Mouse (Mus musculus): ENCODE results near the gene Tomm40l. TPM values are rescaled to one million over a fixed set of nuclear protein-coding genes. Genes with fewer than 3 reads are reported as not detected.
"Not testable (repeated sequence)": the region's sequence is repeated elsewhere in the genome, so short reads cannot be mapped to it uniquely, and the experiment has no call there.

Tomm40l gene
- polyA plus RNA-seq, 1 experiment from 2014 or later: 42.6 TPM

- no peak for ATAC-seq (ENCODE audit: low read depth)
- Histone ChIP-seq H3K9me3 (no peaks in the 10 kb centered on the region), H3K4me1 (replicated peaks) (peaks cover 70% of the 10 kb centered on the region), H3K4me2 (peak overlapping the region; percentile 64), H3K27me3 (no peaks in the 10 kb centered on the region), H3K27ac (replicated peaks) (peak overlapping the region; percentile 81), H3K9ac (0 out of 2 replicates have a peak overlapping the region, but pooled peaks have one; percentile 55), H3K4me3 (peak overlapping the region; percentile 59), H3K36me3 (peaks cover 24% of the 10 kb centered on the region)
- 31% methylated on average over 4 of the region's 4 CpGs for WGBS
Measured at GRCm38 (mm10) chr1:171247916-171248315, 25.6 kb upstream of the Tomm40l start.

- Histone ChIP-seq H3K27me3 (no peaks in the 10 kb centered on the region), H3K36me3 (peaks cover 29% of the 10 kb centered on the region), H3K27ac (replicated peaks) (peak overlapping the region; percentile 81), H3K9ac (peak overlapping the region; percentile 55), H3K4me2 (peak overlapping the region; percentile 64), H3K4me1 (replicated peaks) (peaks cover 66% of the 10 kb centered on the region), H3K9me3 (no peaks in the 10 kb centered on the region), H3K4me3 (peak overlapping the region; percentile 59)
- 12% methylated on average over 13 of the region's 13 CpGs for WGBS
- ATAC-seq (ENCODE audit: low read depth): peak; percentile 19; the same call in 1 of the 2 replicates
Measured at GRCm38 (mm10) chr1:171247453-171247841, 25.1 kb upstream of the Tomm40l start.

GRCm38 (mm10) chr1:171246709-171247452, 24.6 kb upstream of the Tomm40l start:
- no peaks in the 10 kb centered on the region for H3K9me3 ChIP-seq
- peak overlapping the region; percentile 59 for H3K4me3 ChIP-seq
- H3K4me1 ChIP-seq (replicated peaks): peaks cover 61% of the 10 kb centered on the region
- peak; percentile 92 for ATAC-seq (ENCODE audit: low read depth)
- WGBS: 1% methylated on average over 41 of the region's 41 CpGs
- H3K9ac ChIP-seq: peak overlapping the region; percentile 89
- H3K27me3 ChIP-seq: no peaks in the 10 kb centered on the region
- H3K27ac ChIP-seq (replicated peaks): peak overlapping the region; percentile 83
- H3K36me3 ChIP-seq: peaks cover 35% of the 10 kb centered on the region
- H3K4me2 ChIP-seq: peak overlapping the region; percentile 71

- H3K36me3 ChIP-seq: peaks cover 48% of the 10 kb centered on the region
- ATAC-seq (ENCODE audit: low read depth): no peak
Measured at GRCm38 (mm10) chr1:171245353-171245752, 23.0 kb upstream of the Tomm40l start.

GRCm38 (mm10) chr1:171241952-171242351, 19.6 kb upstream of the Tomm40l start:
- H3K27me3 ChIP-seq; H3K9me3 ChIP-seq; H3K4me2 ChIP-seq; H3K27ac ChIP-seq (replicated peaks); H3K4me3 ChIP-seq; H3K9ac ChIP-seq; ATAC-seq (ENCODE audit: low read depth): not testable (repeated sequence)
- peaks cover 81% of the 10 kb centered on the region for H3K36me3 ChIP-seq
- 83% methylated on average over 12 of the region's 12 CpGs for WGBS
- H3K4me1 ChIP-seq (replicated peaks): peaks cover 16% of the 10 kb centered on the region

More at GRCm38 (mm10) chr1:171245353-171245752, 23.0 kb upstream of the Tomm40l start:
- Histone ChIP-seq H3K4me1 (replicated peaks) (peaks cover 45% of the 10 kb centered on the region), H3K27me3 (no peaks in the 10 kb centered on the region), H3K27ac (replicated peaks) (no peak overlapping the region), H3K9me3 (no peaks in the 10 kb centered on the region), H3K4me2 (no peak overlapping the region), H3K9ac (no peak overlapping the region), H3K4me3 (no peak overlapping the region)
- 94% methylated on average over 8 of the region's 8 CpGs for WGBS

GRCm38 (mm10) chr1:171240911-171241310, 18.6 kb upstream of the Tomm40l start:
- H3K9ac ChIP-seq: no peak overlapping the region
- no peaks in the 10 kb centered on the region for H3K9me3 ChIP-seq
- no peak overlapping the region for H3K4me2 ChIP-seq
- H3K27ac ChIP-seq (replicated peaks): no peak overlapping the region
- H3K4me1 ChIP-seq (replicated peaks): peaks cover 10% of the 10 kb centered on the region
- H3K4me3 ChIP-seq: no peak overlapping the region
- H3K36me3 ChIP-seq: peaks cover 92% of the 10 kb centered on the region
- 95% methylated on average over 10 of the region's 10 CpGs for WGBS
- no peak for ATAC-seq (ENCODE audit: low read depth)
- H3K27me3 ChIP-seq: no peaks in the 10 kb centered on the region

GRCm38 (mm10) chr1:171239992-171240744, 17.9 kb upstream of the Tomm40l start:
- H3K9ac ChIP-seq: no peak overlapping the region
- H3K36me3 ChIP-seq: peaks cover 94% of the 10 kb centered on the region
- H3K27ac ChIP-seq (replicated peaks): no peak overlapping the region
- no peak overlapping the region for H3K4me3 ChIP-seq
- 87% methylated on average over 15 of the region's 15 CpGs for WGBS
- no peak for ATAC-seq (ENCODE audit: low read depth)
- H3K4me2 ChIP-seq: no peak overlapping the region
- H3K27me3 ChIP-seq: no peaks in the 10 kb centered on the region
- no peaks in the 10 kb centered on the region for H3K9me3 ChIP-seq
- peaks cover 4% of the 10 kb centered on the region; the same call in 1 of the 2 replicates for H3K4me1 ChIP-seq (replicated peaks)

GRCm38 (mm10) chr1:171238463-171238862, 16.1 kb upstream of the Tomm40l start:
- Histone ChIP-seq H3K27me3 (no peaks in the 10 kb centered on the region), H3K36me3 (peaks cover 97% of the 10 kb centered on the region), H3K4me1 (replicated peaks) (no peaks in the 10 kb centered on the region), H3K27ac (replicated peaks) (no peak overlapping the region), H3K4me2 (no peak overlapping the region), H3K9ac (no peak overlapping the region), H3K4me3 (no peak overlapping the region), H3K9me3 (no peaks in the 10 kb centered on the region)
- ATAC-seq (ENCODE audit: low read depth): no peak
- WGBS: 69% methylated on average over 14 of the region's 14 CpGs

GRCm38 (mm10) chr1:171237438-171237837, 15.1 kb upstream of the Tomm40l start:
- Histone ChIP-seq H3K4me1 (replicated peaks) (no peaks in the 10 kb centered on the region), H3K36me3 (peaks cover 91% of the 10 kb centered on the region), H3K4me2 (no peak overlapping the region), H3K9ac (no peak overlapping the region), H3K27ac (replicated peaks) (no peak overlapping the region), H3K27me3 (no peaks in the 10 kb centered on the region), H3K4me3 (no peak overlapping the region), H3K9me3 (no peaks in the 10 kb centered on the region)
- no peak for ATAC-seq (ENCODE audit: low read depth)
- WGBS: 89% methylated on average over 6 of the region's 6 CpGs

- Histone ChIP-seq H3K9ac (no peak overlapping the region), H3K4me1 (replicated peaks) (no peaks in the 10 kb centered on the region), H3K4me3 (no peak overlapping the region), H3K36me3 (peaks cover 76% of the 10 kb centered on the region), H3K27me3 (no peaks in the 10 kb centered on the region), H3K4me2 (no peak overlapping the region), H3K27ac (replicated peaks) (no peak overlapping the region), H3K9me3 (no peaks in the 10 kb centered on the region)
- WGBS: 93% methylated on average over 4 of the region's 4 CpGs
- no peak for ATAC-seq (ENCODE audit: low read depth)
Measured at GRCm38 (mm10) chr1:171235791-171236190, 13.5 kb upstream of the Tomm40l start.

- H3K4me1 ChIP-seq (replicated peaks): no peaks in the 10 kb centered on the region
- no peak overlapping the region for H3K27ac ChIP-seq (replicated peaks)
- H3K27me3 ChIP-seq: no peaks in the 10 kb centered on the region
- no peaks in the 10 kb centered on the region for H3K9me3 ChIP-seq
- ATAC-seq (ENCODE audit: low read depth): no peak
- H3K4me3 ChIP-seq: no peak overlapping the region
- no peak overlapping the region for H3K4me2 ChIP-seq
- 87% methylated on average over 4 of the region's 4 CpGs for WGBS
- H3K9ac ChIP-seq: no peak overlapping the region
- peaks cover 64% of the 10 kb centered on the region for H3K36me3 ChIP-seq
Measured at GRCm38 (mm10) chr1:171234538-171234937, 12.2 kb upstream of the Tomm40l start.

- H3K4me1 ChIP-seq (replicated peaks): no peaks in the 10 kb centered on the region
- 93% methylated on average over 14 of the region's 14 CpGs for WGBS
- H3K9me3 ChIP-seq: no peaks in the 10 kb centered on the region
- no peak within 1 kb of the TSS for H3K4me3 ChIP-seq
- no peak within 1 kb of the TSS for H3K9ac ChIP-seq
- ATAC-seq (ENCODE audit: low read depth): no peak
- H3K36me3 ChIP-seq: peaks cover 60% of the 10 kb centered on the region
- H3K27ac ChIP-seq (replicated peaks): no peak within 1 kb of the TSS
- H3K4me2 ChIP-seq: no peak within 1 kb of the TSS
- H3K27me3 ChIP-seq: no peaks in the 10 kb centered on the region
Measured at GRCm38 (mm10) chr1:171234126-171234525, 11.8 kb upstream of the Tomm40l start, which contains the start of gene Fcer1g. Gene Fcer1g (minus strand): TSS chr1:171234365.
